Mouse (Mus musculus): Measurements from ENCODE around the gene Rnf208. TPM values are rescaled to one million over a fixed set of nuclear protein-coding genes. Genes with fewer than 3 reads are reported as not detected.

Gene Rnf208
- polyA plus RNA-seq, 1 experiment: 3.6 TPM

- under 1% methylated on average over 82 of the region's 82 CpGs for WGBS
- H3K27ac ChIP-seq (ENCODE audit: control insufficient read depth, insufficient read depth, low read length): no peak overlapping the region
- peaks cover 22% of the 10 kb centered on the region for H3K4me1 ChIP-seq (replicated peaks; ENCODE audit: control insufficient read depth, insufficient read depth, low read length)
Measured at GRCm38 (mm10) chr2:25262795-25263622, 21.0 kb downstream of the Rnf208 start.

GRCm38 (mm10) chr2:25263623-25264285 is 21.7 kb downstream of the Rnf208 start:
- TF ChIP-seq POLR2A (IDR thresholded peaks at IDR 0.05; ENCODE audit: control insufficient read depth, extremely low read depth, insufficient read depth, low read length, poor library complexity) (no peak), CTCF (IDR thresholded peaks at IDR 0.05; ENCODE audit: borderline replicate concordance, control insufficient read depth, extremely low read depth, insufficient read depth, low read length, poor library complexity) (no peak)
- DNase-seq: no peak

More at GRCm38 (mm10) chr2:25262795-25263622, 21.0 kb downstream of the Rnf208 start:
- Histone ChIP-seq H3K36me3 (ENCODE audit: control insufficient read depth, insufficient read depth, low read length) (no peaks in the 10 kb centered on the region), H3K27me3 (ENCODE audit: control insufficient read depth, insufficient read depth, low read length) (no peaks in the 10 kb centered on the region), H3K4me3 (ENCODE audit: control insufficient read depth, insufficient read depth, low read length) (peak overlapping the region; percentile 59)
- DNase-seq: peak; percentile 52
- no peak for TF ChIP-seq CTCF (IDR thresholded peaks at IDR 0.05; ENCODE audit: borderline replicate concordance, control insufficient read depth, extremely low read depth, insufficient read depth, low read length, poor library complexity)
- no peak for TF ChIP-seq POLR2A (IDR thresholded peaks at IDR 0.05; ENCODE audit: control insufficient read depth, extremely low read depth, insufficient read depth, low read length, poor library complexity)

GRCm38 (mm10) chr2:25264286-25264660 is 22.2 kb downstream of the Rnf208 start:
- WGBS: 73% methylated on average over 5 of the region's 5 CpGs
- Histone ChIP-seq H3K36me3 (ENCODE audit: control insufficient read depth, insufficient read depth, low read length) (no peaks in the 10 kb centered on the region), H3K4me3 (ENCODE audit: control insufficient read depth, insufficient read depth, low read length) (no peak overlapping the region), H3K4me1 (replicated peaks; ENCODE audit: control insufficient read depth, insufficient read depth, low read length) (peaks cover 22% of the 10 kb centered on the region), H3K27me3 (ENCODE audit: control insufficient read depth, insufficient read depth, low read length) (no peaks in the 10 kb centered on the region), H3K27ac (ENCODE audit: control insufficient read depth, insufficient read depth, low read length) (no peak overlapping the region)
- no peak for DNase-seq
- TF ChIP-seq CTCF (IDR thresholded peaks at IDR 0.05; ENCODE audit: borderline replicate concordance, control insufficient read depth, extremely low read depth, insufficient read depth, low read length, poor library complexity): no peak
- TF ChIP-seq POLR2A (IDR thresholded peaks at IDR 0.05; ENCODE audit: control insufficient read depth, extremely low read depth, insufficient read depth, low read length, poor library complexity): no peak

More at GRCm38 (mm10) chr2:25263623-25264285, 21.7 kb downstream of the Rnf208 start:
- Histone ChIP-seq H3K4me1 (replicated peaks; ENCODE audit: control insufficient read depth, insufficient read depth, low read length) (peaks cover 22% of the 10 kb centered on the region), H3K27me3 (ENCODE audit: control insufficient read depth, insufficient read depth, low read length) (no peaks in the 10 kb centered on the region), H3K27ac (ENCODE audit: control insufficient read depth, insufficient read depth, low read length) (no peak overlapping the region), H3K36me3 (ENCODE audit: control insufficient read depth, insufficient read depth, low read length) (no peaks in the 10 kb centered on the region), H3K4me3 (ENCODE audit: control insufficient read depth, insufficient read depth, low read length) (peak overlapping the region; percentile 59)
- 48% methylated on average over 12 of the region's 12 CpGs for WGBS

- 90% methylated on average over 3 of the region's 3 CpGs for WGBS
- no peak overlapping the region for H3K27ac ChIP-seq (ENCODE audit: control insufficient read depth, insufficient read depth, low read length)
- DNase-seq: no peak
- H3K27me3 ChIP-seq (ENCODE audit: control insufficient read depth, insufficient read depth, low read length): no peaks in the 10 kb centered on the region
- TF ChIP-seq POLR2A (IDR thresholded peaks at IDR 0.05; ENCODE audit: control insufficient read depth, extremely low read depth, insufficient read depth, low read length, poor library complexity) (no peak), CTCF (IDR thresholded peaks at IDR 0.05; ENCODE audit: borderline replicate concordance, control insufficient read depth, extremely low read depth, insufficient read depth, low read length, poor library complexity) (no peak)
- H3K4me1 ChIP-seq (replicated peaks; ENCODE audit: control insufficient read depth, insufficient read depth, low read length): peaks cover 22% of the 10 kb centered on the region
- H3K36me3 ChIP-seq (ENCODE audit: control insufficient read depth, insufficient read depth, low read length): peaks cover under 1% of the 10 kb centered on the region
- H3K4me3 ChIP-seq (ENCODE audit: control insufficient read depth, insufficient read depth, low read length): no peak overlapping the region
Measured at GRCm38 (mm10) chr2:25264851-25265250, 22.8 kb downstream of the Rnf208 start.

- Histone ChIP-seq H3K4me3 (ENCODE audit: control insufficient read depth, insufficient read depth, low read length) (no peak overlapping the region), H3K36me3 (ENCODE audit: control insufficient read depth, insufficient read depth, low read length) (peaks cover 12% of the 10 kb centered on the region), H3K27ac (ENCODE audit: control insufficient read depth, insufficient read depth, low read length) (no peak overlapping the region), H3K27me3 (ENCODE audit: control insufficient read depth, insufficient read depth, low read length) (no peaks in the 10 kb centered on the region), H3K4me1 (replicated peaks; ENCODE audit: control insufficient read depth, insufficient read depth, low read length) (peaks cover 24% of the 10 kb centered on the region)
- WGBS: 61% methylated on average over 6 of the region's 6 CpGs
- no peak for DNase-seq
- TF ChIP-seq CTCF (IDR thresholded peaks at IDR 0.05; ENCODE audit: borderline replicate concordance, control insufficient read depth, extremely low read depth, insufficient read depth, low read length, poor library complexity) (no peak), POLR2A (IDR thresholded peaks at IDR 0.05; ENCODE audit: control insufficient read depth, extremely low read depth, insufficient read depth, low read length, poor library complexity) (no peak)
Measured at GRCm38 (mm10) chr2:25265897-25266656, 24.0 kb downstream of the Rnf208 start.

- H3K27ac ChIP-seq (ENCODE audit: control insufficient read depth, insufficient read depth, low read length): no peak overlapping the region
Measured at GRCm38 (mm10) chr2:25266720-25267119, 24.7 kb downstream of the Rnf208 start.

More at GRCm38 (mm10) chr2:25266720-25267119, 24.7 kb downstream of the Rnf208 start:
- WGBS: 80% methylated on average over 2 of the region's 2 CpGs
- TF ChIP-seq CTCF (IDR thresholded peaks at IDR 0.05; ENCODE audit: borderline replicate concordance, control insufficient read depth, extremely low read depth, insufficient read depth, low read length, poor library complexity) (no peak), POLR2A (IDR thresholded peaks at IDR 0.05; ENCODE audit: control insufficient read depth, extremely low read depth, insufficient read depth, low read length, poor library complexity) (no peak)
- Histone ChIP-seq H3K4me1 (replicated peaks; ENCODE audit: control insufficient read depth, insufficient read depth, low read length) (peaks cover 30% of the 10 kb centered on the region), H3K4me3 (ENCODE audit: control insufficient read depth, insufficient read depth, low read length) (no peak overlapping the region), H3K27me3 (ENCODE audit: control insufficient read depth, insufficient read depth, low read length) (no peaks in the 10 kb centered on the region), H3K36me3 (ENCODE audit: control insufficient read depth, insufficient read depth, low read length) (peaks cover 12% of the 10 kb centered on the region)
- DNase-seq: no peak

Data from thymus, adult 2 months (tissue).